Mouse (Mus musculus): ENCODE results near the gene Tal1. TPM values are rescaled to one million over a fixed set of nuclear protein-coding genes. Genes with fewer than 3 reads are reported as not detected.

Tal1 gene
- polyA plus RNA-seq, 1 experiment from 2014 or later = 8.3 TPM

DNA sequence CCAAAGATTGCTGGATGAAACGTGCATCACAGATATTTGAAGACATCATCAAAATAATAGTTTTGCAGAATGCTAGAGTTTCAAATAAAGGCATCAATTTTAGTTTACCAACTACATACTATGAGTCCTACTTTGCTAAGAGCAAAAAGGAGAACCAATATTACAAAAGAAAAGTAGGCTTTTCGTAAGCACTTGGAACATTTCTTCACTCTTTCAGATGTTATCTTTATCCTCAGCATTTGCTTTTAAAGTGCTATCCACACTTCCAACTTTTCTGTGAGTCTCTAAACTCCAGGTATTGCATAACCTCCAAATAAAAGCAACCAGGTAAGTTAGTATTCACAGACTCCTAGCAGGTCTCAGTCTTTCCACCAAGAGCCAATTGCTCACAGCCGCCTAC, 63.4 kb downstream of the Tal1 start:
- 75% methylated on average over 3 of the region's 3 CpGs for whole genome bisulfite sequencing
- ATAC-seq (ENCODE audit: insufficient number of reproducible peaks, low FRiP score) = no peak

GRCm38 (mm10) chr4:115121162-115121561, 64.9 kb downstream of the Tal1 start:
- H3K36me3 ChIP-seq = no peaks in the 10 kb centered on the region
- H3K4me1 ChIP-seq (replicated peaks) = no peaks in the 10 kb centered on the region
- H3K9me3 ChIP-seq (replicated peaks) = no peaks in the 10 kb centered on the region
- H3K27ac ChIP-seq (ENCODE audit: poor library complexity, severe bottlenecking) = no peak overlapping the region
- H3K9ac ChIP-seq = no peak overlapping the region
- 74% methylated on average over 2 of the region's 2 CpGs for WGBS
- no peaks in the 10 kb centered on the region; the same call in 1 of the 2 replicates for H3K27me3 ChIP-seq (replicated peaks)
- no peak for ATAC-seq (ENCODE audit: insufficient number of reproducible peaks, low FRiP score)
- H3K4me2 ChIP-seq = no peak overlapping the region
- H3K4me3 ChIP-seq = no peak overlapping the region

More for the DNA sequence above, 63.4 kb downstream of the Tal1 start:
- Histone ChIP-seq H3K4me1 (replicated peaks) (no peaks in the 10 kb centered on the region), H3K9ac (no peak overlapping the region), H3K9me3 (replicated peaks) (no peaks in the 10 kb centered on the region), H3K4me2 (no peak overlapping the region), H3K27ac (ENCODE audit: poor library complexity, severe bottlenecking) (no peak overlapping the region), H3K36me3 (no peaks in the 10 kb centered on the region), H3K27me3 (replicated peaks) (no peaks in the 10 kb centered on the region; the same call in 1 of the 2 replicates), H3K4me3 (no peak overlapping the region)

Other genes with a start within 250 kb of the Tal1 start
- not detected in 2 replicates for gene Gm12830, start 234.7 kb upstream of the Tal1 start, polyA plus RNA-seq (2016; fragmentation: Nextera tagmentation; extraction: Ambion mirVana)
- gene Foxd2, start 147.6 kb upstream of the Tal1 start, polyA plus RNA-seq (2016; fragmentation: Nextera tagmentation; extraction: Ambion mirVana) = 0.09 TPM in 1 of 2 replicates, not detected in the other
- gene Foxe3, start 130.4 kb upstream of the Tal1 start, polyA plus RNA-seq (2016; fragmentation: Nextera tagmentation; extraction: Ambion mirVana) = not detected in 2 replicates
- gene Cmpk1, start 69.2 kb upstream of the Tal1 start, polyA plus RNA-seq (2016; fragmentation: Nextera tagmentation; extraction: Ambion mirVana) = 66.3 and 70.7 TPM in 2 replicates
- 13.5 and 13.7 TPM in 2 replicates for gene Stil, start 56.3 kb upstream of the Tal1 start, polyA plus RNA-seq (2016; fragmentation: Nextera tagmentation; extraction: Ambion mirVana)
- 38.8 and 39.2 TPM in 2 replicates for gene Pdzk1ip1, start 32.3 kb downstream of the Tal1 start, polyA plus RNA-seq (2016; fragmentation: Nextera tagmentation; extraction: Ambion mirVana)
- 0.10 TPM in 1 of 2 replicates, not detected in the other for gene Cyp4x1, start 77.9 kb downstream of the Tal1 start, polyA plus RNA-seq (2016; fragmentation: Nextera tagmentation; extraction: Ambion mirVana)
- not detected in 2 replicates for gene Cyp4a29, start 185.7 kb downstream of the Tal1 start, polyA plus RNA-seq (2016; fragmentation: Nextera tagmentation; extraction: Ambion mirVana)
- not detected in 2 replicates for gene Cyp4a12a, start 242.6 kb downstream of the Tal1 start, polyA plus RNA-seq (2016; fragmentation: Nextera tagmentation; extraction: Ambion mirVana)

Data from heart, embryonic 12.5 days (tissue).